Mouse (Mus musculus) adrenal gland, adult 18-20 months (tissue): ENCODE results near the gene Tssc4. TPM values are rescaled to one million over a fixed set of nuclear protein-coding genes. Genes with fewer than 3 reads are reported as not detected.

Source experiments
- DNase-seq, 2 experiments: peaks; one replicate each; pipeline ENCODE4 v3.0.0; 2021 to 2022; ENCODE audit warnings: low spot score in 2 of 2
- total RNA-seq, 2 experiments: library from RNA; stranded (reverse); gene quantifications; 1 replicate in 1 of 2; 2 replicates in 1 of 2; pipeline ENCODE4 v1.2.3; 2021

The Tssc4 gene
- total RNA-seq, 2 experiments from 2014 or later: 24.0 to 26.3 TPM

GRCm38 (mm10) chr7:143108200-143108599, 39.2 kb downstream of the Tssc4 start:
- no peak for DNase-seq

- DNase-seq: no peak
Observed at GRCm38 (mm10) chr7:143108996-143109660, 40.1 kb downstream of the Tssc4 start.

GRCm38 (mm10) chr7:143109696-143110095, 40.6 kb downstream of the Tssc4 start:
- DNase-seq: no peak

GRCm38 (mm10) chr7:143110803-143111202, 41.8 kb downstream of the Tssc4 start:
- DNase-seq: no peak

GRCm38 (mm10) chr7:143111719-143112118, 42.7 kb downstream of the Tssc4 start:
- DNase-seq: no peak

GRCm38 (mm10) chr7:143112395-143112794, 43.3 kb downstream of the Tssc4 start:
- no peak for DNase-seq

- DNase-seq: no peak
Observed at GRCm38 (mm10) chr7:143114773-143115172, 45.7 kb downstream of the Tssc4 start.

GRCm38 (mm10) chr7:143116521-143116920, 47.5 kb downstream of the Tssc4 start:
- DNase-seq: no peak

- no peak for DNase-seq
Observed at GRCm38 (mm10) chr7:143119407-143119806, 50.4 kb downstream of the Tssc4 start.

- no peak for DNase-seq
Observed at GRCm38 (mm10) chr7:143119826-143120225, 50.8 kb downstream of the Tssc4 start.

Other genes starting within 250 kb of the Tssc4 start
- gene Th, start 138.1 kb upstream of the Tssc4 start, total RNA-seq: 100 to 1,000 TPM; 547 to 572 TPM
- under 1 TPM; 0.26 to 0.40 TPM for gene Ascl2, start 100.0 kb upstream of the Tssc4 start, total RNA-seq
- 1 to 10 TPM in 1 of 2 experiments, under 1 TPM in 1; 0.50 to 1.2 TPM for gene Tspan32, start 64.2 kb upstream of the Tssc4 start, total RNA-seq
- gene Cd81, start 16.5 kb upstream of the Tssc4 start, total RNA-seq: 100 to 1,000 TPM; 609 to 688 TPM
- under 1 TPM; 0.30 to 0.38 TPM for gene Trpm5, start 25.4 kb downstream of the Tssc4 start, total RNA-seq
- gene Kcnq1, start 37.1 kb downstream of the Tssc4 start, total RNA-seq: 1 to 10 TPM; 3.2 to 6.0 TPM